Comparison of ENCODE assay signal across 8 mouse cellular contexts in genomic region chr17:6862040-6862780, GRCm38 (mm10).
DNase-seq lines count a peak whose midpoint lies in the region; ATAC-seq and TF ChIP-seq lines count a peak whose summit lies in the region.

No protein-coding gene starts in this region.

- 0 out of 2 replicates have a peak, but pooled peaks have one; percentile 28 for ATAC-seq in embryonic facial prominence, embryonic 12.5 days (ENCODE audit: insufficient number of reproducible peaks, insufficient read depth, low FRiP score, low TSS enrichment)
- ATAC-seq in neural tube, embryonic 12.5 days (ENCODE audit: low FRiP score, low read depth): peak; percentile 48; the same call in 1 of the 2 replicates
- ATAC-seq in erythroid progenitor cell, adult 5-6 weeks (replicated peaks; ENCODE audit: low FRiP score, poor library complexity, severe bottlenecking): no peak

- H3K27ac ChIP-seq in layer of hippocampus, adult 2 months: peak overlapping the region; percentile 86
- no peak overlapping the region for H3K27ac ChIP-seq in embryonic facial prominence, embryonic 12.5 days
- no peak overlapping the region for H3K27ac ChIP-seq in neural tube, embryonic 12.5 days

- intact Hi-C loops in left cerebral cortex, postnatal 25 days (cut with DNase I): loop anchor here (5.0 kb wide), 1 partner anchor 80 kb away; the partner anchor contains the start of gene Ezr

- H3K9me3 ChIP-seq in embryonic facial prominence, embryonic 12.5 days: no peaks in the 10 kb centered on the region
- no peaks in the 10 kb centered on the region for H3K9me3 ChIP-seq in neural tube, embryonic 12.5 days

- peaks cover 30% of the 10 kb centered on the region for H3K27me3 ChIP-seq in embryonic facial prominence, embryonic 12.5 days
- H3K27me3 ChIP-seq in neural tube, embryonic 12.5 days (replicated peaks): no peaks in the 10 kb centered on the region; the same call in 1 of the 2 replicates

- H3K4me2 ChIP-seq in embryonic facial prominence, embryonic 12.5 days (replicated peaks): peak overlapping the region; percentile 55
- H3K4me2 ChIP-seq in neural tube, embryonic 12.5 days (replicated peaks): peak overlapping the region; percentile 56

- H3K9ac ChIP-seq in embryonic facial prominence, embryonic 12.5 days: 0 out of 2 replicates have a peak overlapping the region, but pooled peaks have one; percentile 44
- H3K9ac ChIP-seq in neural tube, embryonic 12.5 days: no peak overlapping the region

- 55% methylated on average over 12 of the region's 12 CpGs for WGBS in embryonic facial prominence, embryonic 12.5 days
- 48% methylated on average over 12 of the region's 12 CpGs for WGBS in neural tube, embryonic 12.5 days

- TF ChIP-seq CTCF in layer of hippocampus, adult 2 months (conservative IDR thresholded peaks at IDR 0.05): no peak

- no peaks in the 10 kb centered on the region for H3K36me3 ChIP-seq in embryonic facial prominence, embryonic 12.5 days
- no peaks in the 10 kb centered on the region for H3K36me3 ChIP-seq in neural tube, embryonic 12.5 days

- DNase-seq in layer of hippocampus, adult 2 months (ENCODE audit: low spot score in 2 of 2): peak; percentile 13 to 51
- no peak for DNase-seq in layer of hippocampus, adult 9-10 months (ENCODE audit: low spot score)
- peak; percentile 62 for DNase-seq in induced T-regulatory cell, adult 2 months (ENCODE audit: low read depth)
- DNase-seq in left cerebral cortex, postnatal 25 days (ENCODE audit: low spot score in 2 of 2): no peak
- no peak for DNase-seq in kidney, postnatal 14 days

- no peak overlapping the region; the same call in 1 of the 2 replicates for H3K4me3 ChIP-seq in layer of hippocampus, adult 2 months
- H3K4me3 ChIP-seq in embryonic facial prominence, embryonic 12.5 days: peak overlapping the region; percentile 27; the same call in 1 of the 2 replicates
- H3K4me3 ChIP-seq in neural tube, embryonic 12.5 days: no peak overlapping the region

- peaks cover 27% of the 10 kb centered on the region for H3K4me1 ChIP-seq in embryonic facial prominence, embryonic 12.5 days
- H3K4me1 ChIP-seq in neural tube, embryonic 12.5 days: peaks cover 32% of the 10 kb centered on the region

Comparison
In these comparisons a context has a peak if more than half of its experiments do, and no peak if none do; other contexts are left out.
1. DNase-seq: peak in layer of hippocampus, adult 2 months (2 of 2) and induced T-regulatory cell, adult 2 months (single experiment); none in layer of hippocampus, adult 9-10 months (single experiment), left cerebral cortex, postnatal 25 days (0 of 2) and kidney, postnatal 14 days (single experiment).